Mouse (Mus musculus) forelimb bud, embryonic 11.5 days (tissue): ENCODE data around the gene Olfr583.

Experiments used
- DNase-seq: peaks from one replicate; pipeline ENCODE4 v3.0.0-alpha.2; 2012; ENCODE audit warnings: low read depth, low spot score

Gene Olfr583

GRCm38 (mm10) chr7:103051000-103051399 lies at the start of gene Olfr583:
Gene Olfr583, plus strand, starts transcription at chr7:103051300.
- no peak for DNase-seq

- DNase-seq: no peak
Measured at GRCm38 (mm10) chr7:103037724-103038123, 13.4 kb upstream of the Olfr583 start, which contains the start of gene Olfr582. Gene Olfr582, plus strand, starts transcription at chr7:103038024.

GRCm38 (mm10) chr7:103081585-103081984 lies 30.5 kb downstream of the Olfr583 start, which contains the start of gene Olfr584:
Gene Olfr584, plus strand, starts transcription at chr7:103081885.
- DNase-seq: no peak

- no peak for DNase-seq
Measured at GRCm38 (mm10) chr7:103097420-103097819, 46.3 kb downstream of the Olfr583 start, which contains the start of gene Olfr585. Gene Olfr585, plus strand, starts transcription at chr7:103097720.
